ENCODE assay signal across 17 mouse cellular contexts in genomic region chr8:43243326-43243725, GRCm38 (mm10).
"Had no signal": no experiment of that assay in that cellular context is flagged by ENCODE, and none has a peak within 500 bp of the region (broad histone marks: within the 10 kb centered on the region; RNA-seq: fewer than 3 reads in every experiment).

No protein-coding gene starts in this region.

- H3K9me3 ChIP-seq: intestine, embryonic 15.5 days; limb, embryonic 12.5 days; liver, embryonic 13.5 days; lung, embryonic 15.5 days; midbrain, embryonic 15.5 days; neural tube, embryonic 13.5 days had no signal

- H3K4me1 ChIP-seq: intestine, embryonic 15.5 days; limb, embryonic 12.5 days; liver, embryonic 13.5 days; lung, embryonic 15.5 days; megakaryocyte, embryonic 14.5 days; midbrain, embryonic 15.5 days; neural tube, embryonic 13.5 days had no signal

- H3K27ac ChIP-seq: intestine, embryonic 15.5 days; limb, embryonic 12.5 days; liver, embryonic 13.5 days; lung, embryonic 15.5 days; macrophage; midbrain, embryonic 15.5 days; neural tube, embryonic 13.5 days; stomach, postnatal 0 days had no signal

- H3K4me2 ChIP-seq: intestine, embryonic 15.5 days; limb, embryonic 12.5 days; liver, embryonic 13.5 days; lung, embryonic 15.5 days; midbrain, embryonic 11.5 days; midbrain, embryonic 15.5 days; neural tube, embryonic 13.5 days had no signal

- H3K36me3 ChIP-seq: intestine, embryonic 15.5 days; limb, embryonic 12.5 days; liver, embryonic 13.5 days; lung, embryonic 15.5 days; midbrain, embryonic 15.5 days; neural tube, embryonic 13.5 days had no signal

- DNase-seq: kidney, adult 18-20 months; kidney, postnatal 10 days; kidney, postnatal 4 days; liver; liver, embryonic 13.5 days; liver, postnatal 0 days; lung, postnatal 14 days; right cerebral cortex, postnatal 14 days had no signal

- ATAC-seq: intestine, embryonic 15.5 days; liver, postnatal 0 days; midbrain, embryonic 15.5 days had no signal

- H3K9ac ChIP-seq: intestine, embryonic 15.5 days; limb, embryonic 12.5 days; liver, embryonic 13.5 days; liver, postnatal 0 days; lung, embryonic 15.5 days; midbrain, embryonic 15.5 days; neural tube, embryonic 13.5 days had no signal

- H3K4me3 ChIP-seq: intestine, embryonic 15.5 days; limb, embryonic 12.5 days; liver, embryonic 13.5 days; lung, embryonic 15.5 days; megakaryocyte, embryonic 14.5 days; midbrain, embryonic 15.5 days; neural tube, embryonic 13.5 days had no signal

- H3K27me3 ChIP-seq: intestine, embryonic 15.5 days; limb, embryonic 12.5 days; liver, embryonic 13.5 days; lung, embryonic 15.5 days; megakaryocyte, embryonic 14.5 days; midbrain, embryonic 15.5 days; neural tube, embryonic 13.5 days had no signal
